Mouse (Mus musculus): ENCODE results near the gene Mthfd1. TPM values are rescaled to one million over a fixed set of nuclear protein-coding genes. Genes with fewer than 3 reads are reported as not detected.

Gene Mthfd1
- total and polyA plus RNA-seq, 3 experiments: 208 to 231 TPM; not detected in 1

DNA sequence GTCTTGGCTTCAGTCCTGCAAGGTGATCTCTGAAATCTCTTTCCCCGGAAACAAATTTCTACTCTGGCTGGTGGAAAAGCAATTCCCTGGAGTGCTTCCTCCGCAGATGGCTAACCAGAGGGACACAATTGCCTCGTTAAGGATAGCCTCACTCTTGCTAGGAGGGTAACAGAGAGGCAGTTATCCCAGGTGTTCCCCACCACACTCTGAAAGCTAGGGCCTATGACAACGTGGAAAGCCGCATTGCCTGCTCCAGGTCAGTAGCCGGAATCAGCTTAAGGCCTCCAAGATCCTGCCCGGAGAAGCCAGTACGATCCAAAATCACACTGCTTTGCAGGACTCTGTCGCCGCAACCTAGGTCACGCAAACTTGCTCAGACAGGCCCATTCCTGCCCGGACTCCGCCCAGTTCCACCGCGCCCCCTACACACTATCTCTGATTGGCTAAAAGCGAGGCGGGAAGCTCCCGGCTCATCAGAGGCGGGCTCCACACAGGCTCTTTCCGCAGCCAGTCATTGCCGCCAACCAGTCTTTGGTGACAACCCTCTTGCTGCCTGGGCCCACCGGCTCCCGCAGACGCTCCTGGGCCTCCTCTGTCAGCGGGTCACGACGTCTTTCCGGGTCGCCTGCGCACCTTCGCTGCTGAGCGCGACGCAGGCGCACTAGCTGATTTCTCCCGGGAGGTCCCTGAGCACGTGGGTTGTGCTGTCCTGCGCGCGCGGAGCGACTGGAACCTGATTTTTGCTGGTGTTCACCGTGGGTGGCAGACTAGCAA, at the start of gene Mthfd1 (continued):
- no peak for TF ChIP-seq ZNF384 (IDR thresholded peaks at IDR 0.05; ENCODE audit: low read depth, low read length)
- no peak for TF ChIP-seq GABPA (IDR thresholded peaks at IDR 0.05; ENCODE audit: low read depth, low read length)
- peak; percentile 93 for TF ChIP-seq NRF1 (IDR thresholded peaks at IDR 0.05; ENCODE audit: insufficient read depth, low read depth, low read length, poor library complexity, severe bottlenecking)
- TF ChIP-seq TAL1 (IDR thresholded peaks at IDR 0.05; ENCODE audit: low read length): no peak

DNA sequence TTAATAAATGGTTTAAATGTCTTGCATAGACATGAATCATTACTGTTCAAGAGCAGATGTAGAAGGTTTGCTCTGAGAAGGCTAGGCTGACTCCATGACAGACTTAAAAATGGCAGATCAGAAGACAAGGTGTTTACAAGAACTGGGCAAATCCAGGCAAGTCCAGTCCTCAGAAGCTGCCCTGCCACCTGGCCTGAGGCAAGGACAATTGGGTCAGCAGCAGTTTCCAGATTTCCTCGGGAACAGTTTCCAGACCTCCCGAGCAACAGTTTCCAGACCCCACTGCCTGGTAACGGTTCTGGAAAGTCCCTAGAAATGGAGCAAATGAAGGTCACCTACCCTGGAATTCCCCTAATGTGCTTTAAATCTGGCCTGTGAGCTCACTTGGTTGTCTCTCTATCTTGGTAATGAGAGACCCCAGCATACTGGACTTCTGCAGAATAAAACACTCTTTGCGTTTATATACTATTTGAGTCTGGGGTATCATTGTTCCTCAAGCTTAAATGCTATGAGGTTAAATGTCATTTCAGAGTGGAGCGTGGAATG, 45.6 kb upstream of the Mthfd1 start:
- Histone ChIP-seq H3K79me2 (ENCODE audit: control insufficient read depth, insufficient read depth, low read length, poor library complexity) (no peaks in the 10 kb centered on the region), H3K27ac (ENCODE audit: control insufficient read depth, low read depth, low read length) (no peak overlapping the region), H3K36me3 (ENCODE audit: control insufficient read depth in 1 of 2, insufficient read depth in 2 of 2, low read length in 2 of 2) (no peaks in the 10 kb centered on the region), H3K9me3 (replicated peaks; ENCODE audit: insufficient read depth, low read length) (no peaks in the 10 kb centered on the region), H3K9ac (ENCODE audit: control insufficient read depth, low read depth, low read length, poor library complexity, severe bottlenecking) (no peak overlapping the region), H3K4me1 (ENCODE audit: control insufficient read depth in 1 of 2, insufficient read depth in 2 of 2, low read length in 2 of 2) (no peaks in the 10 kb centered on the region), H3K4me3 (ENCODE audit: control insufficient read depth in 1 of 2, insufficient read depth in 1 of 2, low read depth in 2 of 2, low read length in 2 of 2) (no peak overlapping the region), H3K27me3 (ENCODE audit: control insufficient read depth in 1 of 2, insufficient read depth in 2 of 2, low read length in 2 of 2) (no peaks in the 10 kb centered on the region)
- no peak for TF ChIP-seq ZKSCAN1 (IDR thresholded peaks at IDR 0.05; ENCODE audit: low read depth, low read length)
- no peak for TF ChIP-seq USF1 (IDR thresholded peaks at IDR 0.05; ENCODE audit: low read depth, low read length)
- no peak for TF ChIP-seq MYB (IDR thresholded peaks at IDR 0.05; ENCODE audit: low read depth, low read length)
- DNase-seq (ENCODE audit: low read depth, low spot score): no peak

DNA sequence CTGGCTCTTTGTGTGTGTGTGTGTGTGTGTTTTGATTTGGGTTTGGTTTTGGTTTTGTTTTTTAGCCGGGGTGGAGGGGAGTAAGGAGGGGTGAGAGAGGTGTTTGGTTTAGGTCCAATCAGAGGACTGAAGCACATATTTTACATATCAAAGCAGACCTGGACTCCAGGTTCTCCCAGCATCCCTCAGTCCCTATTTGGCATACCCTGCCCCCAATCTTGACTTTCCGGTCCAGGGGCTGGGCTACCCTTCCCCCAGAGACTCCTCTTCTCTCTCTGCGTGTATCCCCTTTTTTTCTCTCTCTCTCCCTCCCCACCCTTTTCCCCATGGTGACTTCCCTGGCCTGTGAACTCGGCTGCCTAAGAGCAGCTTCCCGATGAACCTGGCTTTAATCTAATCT, 40.0 kb upstream of the Mthfd1 start:
- TF ChIP-seq CHD1 (IDR thresholded peaks at IDR 0.05; ENCODE audit: low read depth, low read length) (no peak), ELF1 (IDR thresholded peaks at IDR 0.05; ENCODE audit: low read depth, low read length) (no peak), ZC3H11A (IDR thresholded peaks at IDR 0.05; ENCODE audit: low read depth, low read length) (no peak), TBP (IDR thresholded peaks at IDR 0.05; ENCODE audit: low read depth, low read length) (no peak), ZMIZ1 (IDR thresholded peaks at IDR 0.05; ENCODE audit: low read depth, low read length) (no peak), MAX (IDR thresholded peaks at IDR 0.05; ENCODE audit: low read length) (no peak), TCF12 (IDR thresholded peaks at IDR 0.05; ENCODE audit: low read depth, low read length) (no peak), ZKSCAN1 (IDR thresholded peaks at IDR 0.05; ENCODE audit: low read depth, low read length) (no peak), SIN3A (IDR thresholded peaks at IDR 0.05; ENCODE audit: low read length) (no peak)
- no peak overlapping the region for H3K27ac ChIP-seq (ENCODE audit: control insufficient read depth, low read depth, low read length)
- H3K9me3 ChIP-seq (replicated peaks; ENCODE audit: insufficient read depth, low read length): no peaks in the 10 kb centered on the region
- DNase-seq (ENCODE audit: low read depth, low spot score): no peak
- no peaks in the 10 kb centered on the region for H3K79me2 ChIP-seq (ENCODE audit: control insufficient read depth, insufficient read depth, low read length, poor library complexity)
- H3K4me3 ChIP-seq (ENCODE audit: control insufficient read depth in 1 of 2, insufficient read depth in 1 of 2, low read depth in 2 of 2, low read length in 2 of 2): no peak overlapping the region
- H3K9ac ChIP-seq (ENCODE audit: control insufficient read depth, low read depth, low read length, poor library complexity, severe bottlenecking): no peak overlapping the region
- H3K4me1 ChIP-seq (ENCODE audit: control insufficient read depth in 1 of 2, insufficient read depth in 2 of 2, low read length in 2 of 2): no peaks in the 10 kb centered on the region
- no peaks in the 10 kb centered on the region for H3K36me3 ChIP-seq (ENCODE audit: control insufficient read depth in 1 of 2, insufficient read depth in 2 of 2, low read length in 2 of 2)
- no peaks in the 10 kb centered on the region for H3K27me3 ChIP-seq (ENCODE audit: control insufficient read depth in 1 of 2, insufficient read depth in 2 of 2, low read length in 2 of 2)

All from MEL (cell line).